Mouse (Mus musculus) mouse embryonic stem cell (cell line): ENCODE measurements at regions not wholly inside any gene's neighbourhood (a gene's known extent, or its start where the extent isn't known, plus 50 kb on each side); places are given as distances from the start of the nearest gene placed in this dataset.

Experiments
- in situ Hi-C, 2 experiments: fragments of 300-500 bp; cut with MboI; formaldehyde crosslinking; loops; 1 replicate in 1 of 2; 3 replicates in 1 of 2; pipeline ENCODE4 v1.14.3; 2019 to 2020; ENCODE audit warnings: low sequenced_read_pairs in 2 of 2, low pct_unique_long_range_greater_than_20kb in 1 of 2, mixed read lengths in 1 of 2; ENCODE audit not compliant: unreplicated experiment in 1 of 2

GRCm38 (mm10) chr16:26184647-26185262, 79.2 kb upstream of the P3h2 start:
- in situ Hi-C loops: loop anchor here in 1 of 2 experiments (25.0 kb wide), 1 partner anchor 197 kb away; no protein-coding TSS in a partner anchor

- in situ Hi-C loops: loop anchor here in 1 of 2 experiments (25.0 kb wide), 1 partner anchor 196 kb away; no protein-coding TSS in a partner anchor
Observed at GRCm38 (mm10) chr16:26183530-26183929, 77.9 kb upstream of the P3h2 start.

GRCm38 (mm10) chr16:26181716-26182115, 76.1 kb upstream of the P3h2 start:
- in situ Hi-C loops: loop anchor here in 1 of 2 experiments (25.0 kb wide), 1 partner anchor 194 kb away; no protein-coding TSS in a partner anchor

- in situ Hi-C loops: no loop called here
Observed at GRCm38 (mm10) chr16:26171441-26171840, 65.9 kb upstream of the P3h2 start.

- in situ Hi-C loops: no loop called here
Observed at GRCm38 (mm10) chr16:26169382-26169781, 63.8 kb upstream of the P3h2 start.

GRCm38 (mm10) chr16:26168216-26168615, 62.6 kb upstream of the P3h2 start:
- in situ Hi-C loops: no loop called here

GRCm38 (mm10) chr16:26164066-26164465, 58.5 kb upstream of the P3h2 start:
- in situ Hi-C loops: no loop called here

- in situ Hi-C loops: no loop called here
Observed at GRCm38 (mm10) chr16:26163401-26163800, 57.8 kb upstream of the P3h2 start.

GRCm38 (mm10) chr16:26157606-26158005, 52.0 kb upstream of the P3h2 start:
- in situ Hi-C loops: no loop called here
